Mouse (Mus musculus): ENCODE data around the gene Pgs1. TPM values are rescaled to one million over a fixed set of nuclear protein-coding genes. Genes with fewer than 3 reads are reported as not detected.
A peak's percentile ranks its signal among the peaks of the same experiment; 100 is the strongest.

Pgs1 gene
- polyA plus RNA-seq, 1 experiment from 2014 or later: 41.8 TPM

DNA sequence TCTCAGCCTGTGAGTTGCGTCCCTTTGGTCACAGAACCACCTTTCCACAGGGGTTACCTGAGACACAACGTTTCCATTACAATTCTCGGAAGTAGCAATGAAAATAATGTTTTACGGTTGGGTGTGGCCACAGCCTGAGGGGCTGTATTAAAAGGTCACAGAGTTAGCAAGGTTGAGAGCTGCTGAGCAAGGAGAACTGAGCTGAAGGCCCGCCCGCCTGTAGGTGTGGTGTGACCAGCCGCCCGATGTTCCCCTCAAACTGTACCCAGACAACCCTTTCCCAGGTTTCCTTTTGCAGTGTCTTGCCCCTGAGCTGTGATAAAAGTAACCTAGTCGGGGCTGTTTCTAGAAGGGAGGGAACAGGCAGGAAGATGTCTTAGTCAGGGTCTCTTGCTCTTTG, 49.0 kb downstream of the Pgs1 start:
- 59% methylated on average over 9 of the region's 9 CpGs for WGBS
- no peak overlapping the region for H3K4me2 ChIP-seq (ENCODE audit: low read depth, low read length)

DNA sequence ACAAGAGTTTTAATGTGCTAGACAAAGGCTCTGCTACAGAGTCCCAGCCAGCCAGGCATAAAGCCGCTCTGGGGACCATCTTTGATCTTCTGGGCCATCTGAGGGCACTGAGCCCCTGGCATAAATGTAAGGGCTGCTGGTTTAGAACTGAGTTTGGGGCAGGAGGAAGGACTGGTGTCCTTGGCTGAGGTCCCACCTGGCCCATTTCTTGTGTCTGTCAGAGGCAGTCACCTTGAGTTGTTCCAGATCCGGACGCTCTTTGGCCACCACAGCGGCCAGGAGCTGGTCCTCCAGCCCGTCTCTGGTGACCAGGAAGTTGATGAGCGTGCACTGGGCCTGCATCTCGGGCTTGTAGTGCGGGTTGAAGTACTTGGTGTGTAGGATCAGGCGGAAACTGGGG, 56.7 kb downstream of the Pgs1 start:
- H3K4me1 ChIP-seq (replicated peaks; ENCODE audit: control insufficient read depth, insufficient read depth, low read length): peaks cover 7% of the 10 kb centered on the region
- WGBS: 62% methylated on average over 9 of the region's 9 CpGs
- H3K9ac ChIP-seq (ENCODE audit: low read length): no peak overlapping the region
- ATAC-seq (ENCODE audit: low read depth): no peak
- no peaks in the 10 kb centered on the region for H3K9me3 ChIP-seq (ENCODE audit: control insufficient read depth, low read length)
- H3K27me3 ChIP-seq (ENCODE audit: control insufficient read depth, insufficient read depth, low read depth, low read length): no peaks in the 10 kb centered on the region
- no peak overlapping the region for H3K4me2 ChIP-seq (ENCODE audit: low read depth, low read length)
- H3K27ac ChIP-seq (ENCODE audit: low read length): no peak overlapping the region
- no peaks in the 10 kb centered on the region for H3K36me3 ChIP-seq (ENCODE audit: control insufficient read depth, insufficient read depth, low read length)
- H3K4me3 ChIP-seq (ENCODE audit: low read length): no peak overlapping the region

More for the DNA sequence above, 49.0 kb downstream of the Pgs1 start:
- Histone ChIP-seq H3K4me1 (replicated peaks; ENCODE audit: control insufficient read depth, insufficient read depth, low read length) (0 out of 2 replicates have a peak, but pooled peaks cover 2% of the 10 kb centered on the region), H3K27ac (ENCODE audit: low read length) (no peak overlapping the region), H3K36me3 (ENCODE audit: control insufficient read depth, insufficient read depth, low read length) (peaks cover 2% of the 10 kb centered on the region), H3K27me3 (ENCODE audit: control insufficient read depth, insufficient read depth, low read depth, low read length) (no peaks in the 10 kb centered on the region), H3K9ac (ENCODE audit: low read length) (no peak overlapping the region), H3K4me3 (ENCODE audit: low read length) (no peak overlapping the region), H3K9me3 (ENCODE audit: control insufficient read depth, low read length) (peaks cover 4% of the 10 kb centered on the region; the same call in 1 of the 2 replicates)
- ATAC-seq (ENCODE audit: low read depth): no peak

DNA sequence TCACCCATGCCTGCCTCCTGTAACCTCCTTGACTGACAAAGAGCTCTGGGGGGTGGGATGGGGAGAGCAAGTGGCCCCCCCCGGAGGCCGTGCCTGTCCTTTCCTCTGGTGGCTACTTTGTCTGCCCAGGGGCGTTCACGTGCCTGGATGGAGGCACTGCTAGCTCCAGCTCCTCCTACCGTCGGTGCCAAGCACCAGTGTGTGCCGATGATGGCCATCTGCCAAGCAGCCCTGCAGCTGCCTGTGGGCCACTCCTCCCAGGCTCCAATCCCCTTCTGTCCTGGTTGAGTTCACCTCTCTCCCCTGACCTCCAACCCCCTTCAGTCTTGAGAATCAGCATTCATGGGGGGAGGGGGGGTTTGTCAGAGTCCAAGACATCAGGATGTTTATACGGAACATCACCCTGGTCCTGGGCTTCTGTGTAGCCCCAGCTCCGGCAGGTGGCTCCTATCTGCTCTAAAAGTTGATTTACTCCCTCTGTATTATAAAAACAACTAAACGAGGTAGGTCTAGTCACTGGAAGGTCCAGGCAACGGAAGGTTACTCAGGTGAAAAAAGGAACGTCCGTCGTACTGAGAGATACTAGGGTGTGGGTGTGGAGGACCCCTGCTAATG, 57.3 kb downstream of the Pgs1 start:
- H3K4me1 ChIP-seq (replicated peaks; ENCODE audit: control insufficient read depth, insufficient read depth, low read length): peaks cover 7% of the 10 kb centered on the region
- H3K4me3 ChIP-seq (ENCODE audit: low read length): no peak overlapping the region
- 27% methylated on average over 14 of the region's 14 CpGs for WGBS
- H3K27ac ChIP-seq (ENCODE audit: low read length): no peak overlapping the region
- no peak overlapping the region for H3K4me2 ChIP-seq (ENCODE audit: low read depth, low read length)
- peak; percentile 73 for ATAC-seq (ENCODE audit: low read depth)
- no peak overlapping the region for H3K9ac ChIP-seq (ENCODE audit: low read length)
- H3K36me3 ChIP-seq (ENCODE audit: control insufficient read depth, insufficient read depth, low read length): no peaks in the 10 kb centered on the region
- no peaks in the 10 kb centered on the region for H3K27me3 ChIP-seq (ENCODE audit: control insufficient read depth, insufficient read depth, low read depth, low read length)
- H3K9me3 ChIP-seq (ENCODE audit: control insufficient read depth, low read length): no peaks in the 10 kb centered on the region

DNA sequence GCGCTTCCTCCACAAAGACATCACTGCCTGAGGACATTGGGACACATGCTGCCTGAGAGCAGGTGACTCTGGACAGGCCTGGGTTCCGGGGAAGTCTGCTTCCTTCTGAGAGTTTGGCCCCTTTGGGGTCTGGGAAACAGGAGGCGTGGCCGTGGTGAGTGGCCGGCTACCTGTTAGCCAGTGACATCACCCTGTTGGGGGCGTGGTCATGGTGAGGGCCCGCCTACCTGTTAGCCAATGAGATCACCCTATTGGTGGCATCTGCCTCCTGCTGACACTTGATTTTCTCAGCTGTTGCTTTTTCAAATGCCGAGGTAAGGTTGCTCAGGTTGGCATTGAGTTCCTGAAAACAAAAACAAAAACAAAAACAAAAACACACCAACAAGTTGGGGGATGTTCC, 63.5 kb downstream of the Pgs1 start:
- no peak overlapping the region for H3K27ac ChIP-seq (ENCODE audit: low read length)
- no peaks in the 10 kb centered on the region for H3K9me3 ChIP-seq (ENCODE audit: control insufficient read depth, low read length)
- no peak for ATAC-seq (ENCODE audit: low read depth)
- H3K9ac ChIP-seq (ENCODE audit: low read length): no peak overlapping the region
- H3K27me3 ChIP-seq (ENCODE audit: control insufficient read depth, insufficient read depth, low read depth, low read length): no peaks in the 10 kb centered on the region
- H3K36me3 ChIP-seq (ENCODE audit: control insufficient read depth, insufficient read depth, low read length): no peaks in the 10 kb centered on the region
- H3K4me3 ChIP-seq (ENCODE audit: low read length): no peak overlapping the region
- WGBS: 28% methylated on average over 8 of the region's 8 CpGs
- H3K4me2 ChIP-seq (ENCODE audit: low read depth, low read length): no peak overlapping the region
- H3K4me1 ChIP-seq (replicated peaks; ENCODE audit: control insufficient read depth, insufficient read depth, low read length): no peaks in the 10 kb centered on the region

DNA sequence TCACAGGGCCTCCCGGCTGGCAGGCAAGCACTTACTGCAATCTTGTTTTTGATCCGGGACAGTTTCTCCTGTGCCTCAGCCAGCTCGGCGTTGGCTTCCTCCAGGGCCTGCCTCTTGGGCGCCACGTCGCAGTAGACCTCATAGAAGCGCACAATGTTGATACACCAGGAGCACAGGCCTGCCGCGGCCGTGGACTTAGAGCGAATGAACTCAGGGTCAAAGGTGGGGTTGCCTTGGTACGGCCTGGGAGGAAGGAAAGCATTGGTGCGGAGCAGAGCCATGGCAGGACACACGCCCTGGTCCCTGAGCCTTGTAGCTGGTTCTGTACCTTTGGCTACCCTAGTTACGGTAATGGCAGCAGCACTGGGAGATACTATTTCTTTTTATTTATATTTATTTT, 64.1 kb downstream of the Pgs1 start:
- WGBS: 72% methylated on average over 16 of the region's 16 CpGs
- H3K4me3 ChIP-seq (ENCODE audit: low read length): no peak overlapping the region
- no peaks in the 10 kb centered on the region for H3K4me1 ChIP-seq (replicated peaks; ENCODE audit: control insufficient read depth, insufficient read depth, low read length)
- no peaks in the 10 kb centered on the region for H3K9me3 ChIP-seq (ENCODE audit: control insufficient read depth, low read length)
- no peak overlapping the region for H3K27ac ChIP-seq (ENCODE audit: low read length)
- H3K9ac ChIP-seq (ENCODE audit: low read length): no peak overlapping the region
- H3K27me3 ChIP-seq (ENCODE audit: control insufficient read depth, insufficient read depth, low read depth, low read length): no peaks in the 10 kb centered on the region
- no peak overlapping the region for H3K4me2 ChIP-seq (ENCODE audit: low read depth, low read length)
- ATAC-seq (ENCODE audit: low read depth): no peak
- H3K36me3 ChIP-seq (ENCODE audit: control insufficient read depth, insufficient read depth, low read length): no peaks in the 10 kb centered on the region

DNA sequence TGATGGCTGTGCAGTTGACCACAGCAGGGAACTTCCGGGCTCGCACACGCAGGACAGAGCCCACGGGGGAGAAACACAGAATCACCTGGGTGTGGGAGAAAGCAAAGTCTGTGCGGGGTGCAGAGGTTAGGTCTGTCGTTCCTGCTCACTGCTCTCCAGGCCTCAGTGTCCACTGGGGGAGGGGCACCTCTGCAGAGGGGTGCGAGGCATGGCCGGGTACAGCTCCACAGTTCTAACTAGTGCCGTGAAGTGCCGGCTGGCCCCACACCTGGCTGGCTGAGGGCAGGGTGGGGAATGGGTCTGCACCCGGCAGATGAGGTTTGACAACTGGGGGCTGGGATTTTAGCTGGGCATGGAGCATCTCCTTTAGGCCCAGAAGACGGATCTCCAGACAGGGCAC, 72.3 kb downstream of the Pgs1 start:
- Histone ChIP-seq H3K9ac (ENCODE audit: low read length) (no peak overlapping the region), H3K4me3 (ENCODE audit: low read length) (no peak overlapping the region), H3K36me3 (ENCODE audit: control insufficient read depth, insufficient read depth, low read length) (no peaks in the 10 kb centered on the region), H3K4me2 (ENCODE audit: low read depth, low read length) (no peak overlapping the region), H3K27ac (ENCODE audit: low read length) (no peak overlapping the region), H3K27me3 (ENCODE audit: control insufficient read depth, insufficient read depth, low read depth, low read length) (no peaks in the 10 kb centered on the region), H3K4me1 (replicated peaks; ENCODE audit: control insufficient read depth, insufficient read depth, low read length) (no peaks in the 10 kb centered on the region), H3K9me3 (ENCODE audit: control insufficient read depth, low read length) (no peaks in the 10 kb centered on the region)
- 63% methylated on average over 12 of the region's 12 CpGs for WGBS
- ATAC-seq (ENCODE audit: low read depth): no peak

DNA sequence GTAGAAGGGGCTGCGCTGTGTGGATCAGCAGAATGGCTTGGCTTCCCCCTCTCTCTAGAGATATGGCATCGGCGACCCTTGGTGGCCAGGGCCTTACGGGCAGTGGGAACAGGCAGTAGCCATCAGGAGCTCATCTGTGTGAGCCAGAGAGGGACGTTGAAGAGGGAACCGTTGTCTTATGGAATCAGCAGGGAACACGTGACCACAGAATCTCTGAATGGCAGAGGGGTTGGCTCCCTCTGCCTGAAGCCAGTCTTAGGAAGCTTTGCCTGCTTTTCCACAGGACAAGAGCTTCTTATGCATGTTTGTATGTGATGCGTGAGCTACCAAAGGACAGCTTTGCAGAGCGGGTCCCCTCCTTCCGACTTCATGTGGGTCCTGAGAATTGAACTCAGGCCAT, 72.8 kb downstream of the Pgs1 start:
- no peaks in the 10 kb centered on the region for H3K36me3 ChIP-seq (ENCODE audit: control insufficient read depth, insufficient read depth, low read length)
- no peaks in the 10 kb centered on the region for H3K4me1 ChIP-seq (replicated peaks; ENCODE audit: control insufficient read depth, insufficient read depth, low read length)
- H3K27me3 ChIP-seq (ENCODE audit: control insufficient read depth, insufficient read depth, low read depth, low read length): no peaks in the 10 kb centered on the region
- ATAC-seq (ENCODE audit: low read depth): no peak
- no peaks in the 10 kb centered on the region for H3K9me3 ChIP-seq (ENCODE audit: control insufficient read depth, low read length)
- no peak overlapping the region for H3K9ac ChIP-seq (ENCODE audit: low read length)
- H3K4me2 ChIP-seq (ENCODE audit: low read depth, low read length): no peak overlapping the region
- H3K4me3 ChIP-seq (ENCODE audit: low read length): no peak overlapping the region
- no peak overlapping the region for H3K27ac ChIP-seq (ENCODE audit: low read length)
- 58% methylated on average over 10 of the region's 10 CpGs for WGBS

DNA sequence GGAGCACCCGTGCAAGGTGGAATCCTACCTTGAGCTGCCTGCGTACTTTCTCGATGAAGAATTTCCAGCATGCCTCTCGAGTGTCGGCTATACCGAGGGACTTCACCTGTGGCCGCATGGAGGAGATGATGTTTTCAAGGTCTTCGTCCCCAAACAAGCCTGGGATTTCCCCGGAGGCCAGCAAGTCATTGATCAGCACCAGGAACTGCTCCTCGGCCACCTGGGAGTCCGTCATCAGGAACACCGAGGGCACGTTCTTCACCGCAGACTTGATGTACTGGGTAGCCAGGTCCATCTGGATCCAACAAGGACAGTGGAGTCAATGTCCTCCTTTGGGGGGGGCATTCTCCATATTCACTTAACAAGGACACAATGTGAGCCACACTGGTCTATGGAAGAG, 73.9 kb downstream of the Pgs1 start:
- H3K4me2 ChIP-seq (ENCODE audit: low read depth, low read length): no peak overlapping the region
- H3K9ac ChIP-seq (ENCODE audit: low read length): no peak overlapping the region
- no peak for ATAC-seq (ENCODE audit: low read depth)
- no peaks in the 10 kb centered on the region for H3K9me3 ChIP-seq (ENCODE audit: control insufficient read depth, low read length)
- H3K27ac ChIP-seq (ENCODE audit: low read length): no peak overlapping the region
- H3K4me1 ChIP-seq (replicated peaks; ENCODE audit: control insufficient read depth, insufficient read depth, low read length): no peaks in the 10 kb centered on the region
- WGBS: 64% methylated on average over 14 of the region's 14 CpGs
- H3K36me3 ChIP-seq (ENCODE audit: control insufficient read depth, insufficient read depth, low read length): no peaks in the 10 kb centered on the region
- no peaks in the 10 kb centered on the region for H3K27me3 ChIP-seq (ENCODE audit: control insufficient read depth, insufficient read depth, low read depth, low read length)
- no peak overlapping the region for H3K4me3 ChIP-seq (ENCODE audit: low read length)

DNA sequence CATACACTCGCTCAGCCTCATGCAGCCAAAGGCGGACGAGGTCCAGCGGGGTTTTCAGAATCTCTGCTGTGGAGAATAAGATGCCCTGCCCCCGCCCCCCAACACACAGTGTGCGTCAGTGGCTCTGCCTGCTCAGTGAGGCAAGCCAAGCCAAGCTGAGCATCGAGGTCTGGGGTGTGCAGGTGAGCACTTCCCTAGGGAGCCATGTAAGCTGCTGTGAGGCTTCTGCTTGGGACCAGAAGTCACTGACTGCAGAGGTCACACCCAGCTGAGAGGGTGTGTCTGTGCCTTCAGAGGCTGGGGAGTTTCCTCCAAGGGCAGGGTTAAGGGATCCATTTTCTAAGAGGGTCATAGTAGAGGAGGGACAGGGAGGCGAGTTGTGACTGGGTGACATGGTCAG, 81.5 kb downstream of the Pgs1 start:
- WGBS: 77% methylated on average over 8 of the region's 8 CpGs
- Histone ChIP-seq H3K27ac (ENCODE audit: low read length) (no peak overlapping the region), H3K27me3 (ENCODE audit: control insufficient read depth, insufficient read depth, low read depth, low read length) (no peaks in the 10 kb centered on the region), H3K9me3 (ENCODE audit: control insufficient read depth, low read length) (no peaks in the 10 kb centered on the region), H3K36me3 (ENCODE audit: control insufficient read depth, insufficient read depth, low read length) (no peaks in the 10 kb centered on the region), H3K4me3 (ENCODE audit: low read length) (no peak overlapping the region), H3K4me2 (ENCODE audit: low read depth, low read length) (no peak overlapping the region), H3K9ac (ENCODE audit: low read length) (no peak overlapping the region), H3K4me1 (replicated peaks; ENCODE audit: control insufficient read depth, insufficient read depth, low read length) (peaks cover 16% of the 10 kb centered on the region)
- ATAC-seq (ENCODE audit: low read depth): no peak

DNA sequence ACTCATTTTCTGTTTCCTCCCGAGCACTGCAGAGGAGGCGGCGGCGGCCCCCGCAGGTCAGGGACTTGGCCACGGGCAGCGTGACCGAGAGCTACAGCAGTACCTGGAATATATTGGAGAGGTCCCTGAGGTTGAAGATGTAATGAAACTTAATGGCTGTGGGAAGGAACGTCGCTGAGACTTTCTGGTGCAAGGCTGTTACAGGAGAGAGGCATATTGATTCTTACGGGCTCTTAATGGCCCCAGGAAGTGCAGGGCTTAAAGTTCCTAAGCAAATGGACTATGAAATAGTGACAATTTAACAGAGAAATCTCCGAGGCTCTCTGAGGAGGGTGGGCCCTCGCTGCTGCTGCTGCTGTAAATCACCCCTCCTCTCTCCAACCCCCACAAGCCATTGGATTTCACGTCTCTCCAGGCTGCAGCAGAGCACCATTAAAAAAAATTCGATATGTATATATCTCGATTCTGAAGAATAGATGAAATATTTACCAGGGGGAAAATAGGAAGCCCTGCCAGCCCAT, 82.8 kb downstream of the Pgs1 start:
- Histone ChIP-seq H3K27ac (ENCODE audit: low read length) (no peak overlapping the region), H3K4me1 (replicated peaks; ENCODE audit: control insufficient read depth, insufficient read depth, low read length) (peaks cover 17% of the 10 kb centered on the region), H3K4me2 (ENCODE audit: low read depth, low read length) (no peak overlapping the region), H3K4me3 (ENCODE audit: low read length) (no peak overlapping the region), H3K36me3 (ENCODE audit: control insufficient read depth, insufficient read depth, low read length) (no peaks in the 10 kb centered on the region), H3K9ac (ENCODE audit: low read length) (no peak overlapping the region), H3K27me3 (ENCODE audit: control insufficient read depth, insufficient read depth, low read depth, low read length) (no peaks in the 10 kb centered on the region), H3K9me3 (ENCODE audit: control insufficient read depth, low read length) (no peaks in the 10 kb centered on the region)
- WGBS: 70% methylated on average over 16 of the region's 16 CpGs
- ATAC-seq (ENCODE audit: low read depth): no peak

Data from lung, embryonic 16.5 days (tissue).